Mouse (Mus musculus): Measurements from ENCODE around the gene Cmtm4. TPM values are rescaled to one million over a fixed set of nuclear protein-coding genes. Genes with fewer than 3 reads are reported as not detected.
A peak's percentile ranks its signal among the peaks of the same experiment; 100 is the strongest.

The Cmtm4 gene
- polyA plus RNA-seq (2017; shearing (Covaris generic)): under 1 TPM; 0.40 TPM

GRCm38 (mm10) chr8:104395703-104396357, at the start of gene Cmtm4:
Cmtm4 (minus strand) TSS chr8:104395807.
- peak; percentile 61 for ATAC-seq

GRCm38 (mm10) chr8:104445248-104445647, 49.6 kb upstream of the Cmtm4 start:
- no peak for ATAC-seq

GRCm38 (mm10) chr8:104443125-104443679, 47.6 kb upstream of the Cmtm4 start:
- ATAC-seq: no peak

GRCm38 (mm10) chr8:104442299-104443124, 46.9 kb upstream of the Cmtm4 start, which contains the start of gene Dync1li2:
Dync1li2 (minus strand) TSS chr8:104443047.
- peak; percentile 92 for ATAC-seq

- no peak for ATAC-seq
Observed at GRCm38 (mm10) chr8:104441613-104442012, 46.0 kb upstream of the Cmtm4 start.

- no peak for ATAC-seq
Observed at GRCm38 (mm10) chr8:104439461-104439860, 43.9 kb upstream of the Cmtm4 start.

GRCm38 (mm10) chr8:104437494-104438135, 42.0 kb upstream of the Cmtm4 start:
- no peak for ATAC-seq

- ATAC-seq: no peak
Observed at GRCm38 (mm10) chr8:104436591-104436990, 41.0 kb upstream of the Cmtm4 start.

- ATAC-seq: peak; percentile 54
Observed at GRCm38 (mm10) chr8:104436038-104436437, 40.4 kb upstream of the Cmtm4 start.

GRCm38 (mm10) chr8:104434826-104435354, 39.3 kb upstream of the Cmtm4 start:
- no peak for ATAC-seq

GRCm38 (mm10) chr8:104434275-104434674, 38.7 kb upstream of the Cmtm4 start:
- ATAC-seq: no peak

- no peak for ATAC-seq
Observed at GRCm38 (mm10) chr8:104433191-104433842, 37.7 kb upstream of the Cmtm4 start.

- ATAC-seq: no peak
Observed at GRCm38 (mm10) chr8:104432656-104433055, 37.0 kb upstream of the Cmtm4 start.

GRCm38 (mm10) chr8:104430230-104430629, 34.6 kb upstream of the Cmtm4 start:
- no peak for ATAC-seq

GRCm38 (mm10) chr8:104427703-104428102, 32.1 kb upstream of the Cmtm4 start:
- no peak for ATAC-seq

- no peak for ATAC-seq
Observed at GRCm38 (mm10) chr8:104422313-104422712, 26.7 kb upstream of the Cmtm4 start.

- ATAC-seq: no peak
Observed at GRCm38 (mm10) chr8:104416022-104416421, 20.4 kb upstream of the Cmtm4 start.

- ATAC-seq: no peak
Observed at GRCm38 (mm10) chr8:104414204-104414603, 18.6 kb upstream of the Cmtm4 start.

GRCm38 (mm10) chr8:104413770-104414169, 18.2 kb upstream of the Cmtm4 start:
- ATAC-seq: no peak

- ATAC-seq: no peak
Observed at GRCm38 (mm10) chr8:104412805-104413532, 17.4 kb upstream of the Cmtm4 start.

GRCm38 (mm10) chr8:104411972-104412371, 16.4 kb upstream of the Cmtm4 start:
- ATAC-seq: no peak

GRCm38 (mm10) chr8:104411468-104411867, 15.9 kb upstream of the Cmtm4 start:
- no peak for ATAC-seq
